ENCODE assay signal across 8 mouse cellular contexts in the genomic region with DNA sequence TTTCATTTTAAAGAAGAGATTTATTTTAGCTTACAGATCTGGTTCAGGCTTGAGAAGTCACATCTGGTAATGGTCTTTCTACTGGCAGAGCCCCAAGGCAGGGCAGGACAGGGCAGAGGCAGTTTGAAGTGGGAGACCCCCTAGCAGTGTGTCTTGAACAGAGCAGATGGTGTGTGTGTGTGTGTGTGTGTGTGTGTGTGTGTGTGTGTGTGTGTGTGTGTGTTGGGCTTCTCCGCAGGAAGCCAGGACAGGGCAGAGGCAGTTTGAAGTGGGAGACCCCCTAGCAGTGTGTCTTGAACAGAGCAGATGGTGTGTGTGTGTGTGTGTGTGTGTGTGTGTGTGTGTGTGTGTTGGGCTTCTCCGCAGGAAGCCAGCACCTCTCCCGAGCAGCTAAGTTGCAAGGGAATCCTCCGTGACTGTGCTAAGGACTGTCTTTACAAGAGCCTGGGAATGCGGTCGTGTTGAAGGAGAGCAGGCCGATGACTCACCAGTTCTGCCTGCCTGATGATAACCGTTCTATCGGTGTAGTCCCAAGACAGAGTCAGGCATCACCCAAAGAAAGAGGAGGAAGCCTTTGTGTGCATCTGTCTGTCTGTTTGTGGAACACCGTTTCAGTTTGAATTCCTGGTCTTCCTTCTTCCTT. TPM values are rescaled to one million over a fixed set of nuclear protein-coding genes. Genes with fewer than 3 reads are reported as not detected.
DNase-seq lines count a peak whose midpoint lies in the region; ATAC-seq and TF ChIP-seq lines count a peak whose summit lies in the region.
"Not testable (repeated sequence)": the region's sequence is repeated elsewhere in the genome, so short reads cannot be mapped to it uniquely, and the experiment has no call there.

No protein-coding gene starts in this region.

- peak overlapping the region; percentile 60 for H3K4me2 ChIP-seq in heart, embryonic 11.5 days
- H3K4me2 ChIP-seq in intestine, postnatal 0 days (replicated peaks; ENCODE audit: low read depth): 0 out of 2 replicates have a peak overlapping the region, but pooled peaks have one; percentile 13
- H3K4me2 ChIP-seq in limb, embryonic 13.5 days (replicated peaks): not testable (repeated sequence)

- peaks cover 75% of the 10 kb centered on the region for H3K36me3 ChIP-seq in erythroblast, embryonic 14.5 days (ENCODE audit: control insufficient read depth)
- not testable (repeated sequence) for H3K36me3 ChIP-seq in heart, embryonic 11.5 days (ENCODE audit: control insufficient read depth, insufficient read depth, low read length); intestine, postnatal 0 days (ENCODE audit: control insufficient read depth, insufficient read depth)
- peaks cover 12% of the 10 kb centered on the region for H3K36me3 ChIP-seq in limb, embryonic 13.5 days

- WGBS in heart, embryonic 11.5 days (ENCODE audit: insufficient replicate concordance): 16% methylated on average over 10 of the region's 10 CpGs
- 16% methylated on average over 10 of the region's 10 CpGs for WGBS in intestine, postnatal 0 days
- 58% methylated on average over 9 of the region's 10 CpGs for WGBS in limb, embryonic 13.5 days

- peak overlapping the region; percentile 91 for H3K27ac ChIP-seq in heart, embryonic 11.5 days (ENCODE audit: low read depth, low read length)
- peak overlapping the region; percentile 35; the same call in 1 of the 2 replicates for H3K27ac ChIP-seq in intestine, postnatal 0 days (ENCODE audit: low read depth, low read length)
- not testable (repeated sequence) for H3K27ac ChIP-seq in limb, embryonic 13.5 days

- TF ChIP-seq CTCF in intestine, postnatal 0 days (IDR thresholded peaks at IDR 0.05; ENCODE audit: low read depth): not testable (repeated sequence)

- peaks cover 76% of the 10 kb centered on the region for H3K4me1 ChIP-seq in erythroblast, embryonic 14.5 days (ENCODE audit: control insufficient read depth)
- H3K4me1 ChIP-seq in heart, embryonic 11.5 days (ENCODE audit: control insufficient read depth, insufficient read depth, low read length): peaks cover 18% of the 10 kb centered on the region
- H3K4me1 ChIP-seq in intestine, postnatal 0 days (replicated peaks; ENCODE audit: control insufficient read depth, insufficient read depth, low read length); limb, embryonic 13.5 days: not testable (repeated sequence)

- peak; percentile 87 for ATAC-seq in heart, embryonic 11.5 days (replicated peaks; ENCODE audit: insufficient number of reproducible peaks, low FRiP score, low TSS enrichment)
- peak; percentile 39; the same call in 1 of the 2 replicates for ATAC-seq in intestine, postnatal 0 days
- ATAC-seq in limb, embryonic 13.5 days (ENCODE audit: low FRiP score, low read depth): peak; percentile 86

- not testable (repeated sequence) for H3K27me3 ChIP-seq in erythroblast, embryonic 14.5 days (ENCODE audit: control insufficient read depth); heart, embryonic 11.5 days (ENCODE audit: control insufficient read depth, insufficient read depth, low read length); intestine, postnatal 0 days (replicated peaks; ENCODE audit: control insufficient read depth, insufficient read depth, low read length); limb, embryonic 13.5 days

- peak overlapping the region; percentile 60; the same call in 1 of the 2 replicates for H3K9ac ChIP-seq in heart, embryonic 11.5 days (ENCODE audit: low read depth, low read length)
- H3K9ac ChIP-seq in intestine, postnatal 0 days (ENCODE audit: low read depth, low read length); limb, embryonic 13.5 days: not testable (repeated sequence)

- H3K9me3 ChIP-seq in erythroblast, embryonic 14.5 days (ENCODE audit: control insufficient read depth, low read length); heart, embryonic 11.5 days (replicated peaks; ENCODE audit: control insufficient read depth, low read length); intestine, postnatal 0 days (ENCODE audit: control insufficient read depth); limb, embryonic 13.5 days: not testable (repeated sequence)

- DNase-seq in Muller cell, postnatal 12 days (ENCODE audit: inconsistent ontology term): peak; percentile 60
- peak; percentile 39 to 41 for DNase-seq in cerebellum, adult 18-20 months
- peak; percentile 21 for DNase-seq in mesoderm, embryonic 11.5 days (ENCODE audit: low read depth, low spot score)
- peak; percentile 35 to 50 for DNase-seq in spleen, postnatal 10 days (ENCODE audit: low spot score in 2 of 2)

- peak overlapping the region; percentile 63 for H3K4me3 ChIP-seq in erythroblast, embryonic 14.5 days (replicated peaks)
- H3K4me3 ChIP-seq in heart, embryonic 11.5 days (ENCODE audit: low read depth, low read length): peak overlapping the region; percentile 19; the same call in 1 of the 2 replicates
- H3K4me3 ChIP-seq in intestine, postnatal 0 days (ENCODE audit: low read depth, low read length); limb, embryonic 13.5 days: not testable (repeated sequence)

RNA-seq across cellular contexts. Expression of gene Add1, which starts 8.3 kb away (rescaled TPM):
- polyA plus RNA-seq in erythroblast, embryonic 14.5 days (2012): 106 and 113 TPM in 2 replicates
- 166 and 173 TPM in 2 replicates for polyA plus RNA-seq in heart, embryonic 11.5 days (2014; fragmentation: Nextera tagmentation; extraction: Ambion mirVana)
- 59.4 and 62.7 TPM in 2 replicates for polyA plus RNA-seq in intestine, postnatal 0 days (2015; fragmentation: Nextera tagmentation; extraction: Ambion mirVana)
- polyA plus RNA-seq in limb, embryonic 13.5 days (2015; fragmentation: Nextera tagmentation; extraction: Ambion mirVana): 185 and 200 TPM in 2 replicates

RNA-seq across cellular contexts. Expression of gene Mfsd10, which starts 55.2 kb away (rescaled TPM):
- 27.4 and 27.6 TPM in 2 replicates for polyA plus RNA-seq in erythroblast, embryonic 14.5 days (2012)
- 63.7 and 71.9 TPM in 2 replicates for polyA plus RNA-seq in heart, embryonic 11.5 days (2014; fragmentation: Nextera tagmentation; extraction: Ambion mirVana)
- polyA plus RNA-seq in intestine, postnatal 0 days (2015; fragmentation: Nextera tagmentation; extraction: Ambion mirVana): 27.9 and 31.4 TPM in 2 replicates
- 135 and 141 TPM in 2 replicates for polyA plus RNA-seq in limb, embryonic 13.5 days (2015; fragmentation: Nextera tagmentation; extraction: Ambion mirVana)

RNA-seq across cellular contexts. Expression of gene Sh3bp2, which starts 56.2 kb away (rescaled TPM):
- 0.26 and 0.44 TPM in 2 replicates for polyA plus RNA-seq in erythroblast, embryonic 14.5 days (2012)
- polyA plus RNA-seq in heart, embryonic 11.5 days (2014; fragmentation: Nextera tagmentation; extraction: Ambion mirVana): 4.2 and 5.2 TPM in 2 replicates
- polyA plus RNA-seq in intestine, postnatal 0 days (2015; fragmentation: Nextera tagmentation; extraction: Ambion mirVana): 3.6 and 6.1 TPM in 2 replicates
- polyA plus RNA-seq in limb, embryonic 13.5 days (2015; fragmentation: Nextera tagmentation; extraction: Ambion mirVana): 11.4 and 13.0 TPM in 2 replicates
